Mouse (Mus musculus): ENCODE data around the gene Lsm4.

Gene Lsm4

GRCm38 (mm10) chr8:70701048-70701981, 28.3 kb downstream of the Lsm4 start:
- peak in 1 of 2 experiments; percentile 42 for DNase-seq

- DNase-seq: no peak
Measured at GRCm38 (mm10) chr8:70701982-70702841, 29.2 kb downstream of the Lsm4 start.

- no peak for DNase-seq
Measured at GRCm38 (mm10) chr8:70702842-70703182, 29.8 kb downstream of the Lsm4 start.

- no peak for DNase-seq
Measured at GRCm38 (mm10) chr8:70703287-70703686, 30.2 kb downstream of the Lsm4 start, which contains the start of gene Iqcn. Gene Iqcn (plus strand): TSS chr8:70703457.

GRCm38 (mm10) chr8:70708281-70708680, 35.2 kb downstream of the Lsm4 start:
- no peak for DNase-seq

GRCm38 (mm10) chr8:70709794-70710193, 36.7 kb downstream of the Lsm4 start:
- DNase-seq: no peak

GRCm38 (mm10) chr8:70710296-70710695, 37.2 kb downstream of the Lsm4 start:
- no peak for DNase-seq

- no peak for DNase-seq
Measured at GRCm38 (mm10) chr8:70711041-70711440, 38.0 kb downstream of the Lsm4 start.

- no peak for DNase-seq
Measured at GRCm38 (mm10) chr8:70713991-70714390, 40.9 kb downstream of the Lsm4 start.

- DNase-seq: no peak
Measured at GRCm38 (mm10) chr8:70715086-70715485, 42.0 kb downstream of the Lsm4 start.

- DNase-seq: no peak
Measured at GRCm38 (mm10) chr8:70716521-70717400, 43.7 kb downstream of the Lsm4 start.

- DNase-seq: peak; percentile 79 to 83
Measured at GRCm38 (mm10) chr8:70718297-70718696, 45.2 kb downstream of the Lsm4 start, which contains the start of gene Gm3336. Gene Gm3336 (plus strand): TSS chr8:70718543.

GRCm38 (mm10) chr8:70719796-70720270, 46.8 kb downstream of the Lsm4 start:
- DNase-seq: peak in 1 of 2 experiments; percentile 12

- DNase-seq: peak; percentile 59 to 70
Measured at GRCm38 (mm10) chr8:70720739-70721138, 47.7 kb downstream of the Lsm4 start.

GRCm38 (mm10) chr8:70721601-70722000, 48.6 kb downstream of the Lsm4 start:
- DNase-seq: peak in 1 of 2 experiments; percentile 13

- DNase-seq: peak in 1 of 2 experiments; percentile 5
Measured at GRCm38 (mm10) chr8:70723486-70724210, 50.6 kb downstream of the Lsm4 start, which contains the start of gene Pde4c. Gene Pde4c (plus strand): TSS chr8:70723720.

- peak in 1 of 2 experiments; percentile 3 for DNase-seq
Measured at GRCm38 (mm10) chr8:70724216-70724615, 51.2 kb downstream of the Lsm4 start.

- DNase-seq: peak in 1 of 2 experiments; percentile 3
Measured at GRCm38 (mm10) chr8:70725792-70726447, 52.9 kb downstream of the Lsm4 start.

GRCm38 (mm10) chr8:70726721-70727120, 53.7 kb downstream of the Lsm4 start:
- DNase-seq: peak in 1 of 2 experiments; percentile 4
